Mouse (Mus musculus) liver, postnatal 0 days (tissue): Measurements from ENCODE around the gene Sost. TPM values are rescaled to one million over a fixed set of nuclear protein-coding genes. Genes with fewer than 3 reads are reported as not detected.
"Not testable (repeated sequence)": the region's sequence is repeated elsewhere in the genome, so short reads cannot be mapped to it uniquely, and the experiment has no call there.

Experiments used
- ATAC-seq: fragments of 200-750 bp; cut with Nextera tagmentation; 2 replicates; pipeline ENCODE4 v1.8.0; 2017; ENCODE audit warnings: mild to moderate bottlenecking, moderate library complexity
- DNase-seq: peaks from one replicate; pipeline ENCODE4 v3.0.0-alpha.2; 2016
- H3K27ac ChIP-seq: fragments of 300-500 bp; sonication (generic); 2 replicates; pipeline ENCODE4 v1.5.1; 2014; ENCODE audit warnings: antibody characterized with exemption, moderate library complexity, mild to moderate bottlenecking, low read depth
- H3K27me3 ChIP-seq: fragments of 300-500 bp; sonication (generic); 2 replicates; pipeline ENCODE4 v1.6.1; 2014; ENCODE audit warnings: low read length, control low read depth, mixed read lengths; ENCODE audit not compliant: insufficient read depth
- H3K36me3 ChIP-seq: fragments of 300-500 bp; sonication (generic); replicated peaks from 2 replicates; pipeline ENCODE4 v1.6.1; 2014; ENCODE audit warnings: mild to moderate bottlenecking, control low read depth, low read length, moderate library complexity, mixed read lengths; ENCODE audit not compliant: insufficient read depth
- H3K4me1 ChIP-seq: fragments of 300-500 bp; sonication (generic); 2 replicates; pipeline ENCODE4 v1.6.1; 2014; ENCODE audit warnings: antibody characterized with exemption, mild to moderate bottlenecking, control low read depth; ENCODE audit not compliant: insufficient read depth
- H3K4me2 ChIP-seq: fragments of 300-500 bp; sonication (generic); 2 replicates; pipeline ENCODE4 v1.6.1; 2014; ENCODE audit warnings: low read depth, mild to moderate bottlenecking, low read length, moderate library complexity, mixed read lengths
- H3K4me3 ChIP-seq: fragments of 300-500 bp; sonication (generic); 2 replicates; pipeline ENCODE4 v1.5.1; 2014; ENCODE audit warnings: low read depth, low read length
- H3K9ac ChIP-seq: fragments of 300-500 bp; sonication (generic); replicated peaks from 2 replicates; pipeline ENCODE4 v1.6.1; 2014; ENCODE audit warnings: mild to moderate bottlenecking, moderate library complexity
- H3K9me3 ChIP-seq: fragments of 300-500 bp; sonication (generic); 2 replicates; pipeline ENCODE4 v1.6.1; 2016; ENCODE audit warnings: mild to moderate bottlenecking, control low read depth, low read length, mixed read lengths
- CTCF ChIP-seq: sonication (generic); IDR thresholded peaks from 2 replicates; pipeline ENCODE4 v1.5.1; 2016; ENCODE audit warnings: antibody characterized with exemption, low read depth
- EP300 ChIP-seq: IDR thresholded peaks from 2 replicates; pipeline ENCODE4 v1.6.1; 2016; ENCODE audit warnings: antibody characterized with exemption, low read depth, mild to moderate bottlenecking
- WGBS: fragments of 180-500 bp; shearing (Covaris S2); extraction: QIAGEN DNeasy Blood & Tissue Kit; methylation state at CpG from one replicate; pipeline ENCODE4 v1.1.7; 2014; ENCODE audit not compliant: insufficient replicate concordance; 5-methylcytosine and 5-hydroxymethylcytosine counted together
- polyA plus RNA-seq: library from polyadenylated mRNA; unstranded; fragments of >200 nt; fragmentation: Nextera tagmentation; extraction: Ambion mirVana; gene quantifications from 2 replicates; pipeline ENCODE4 v1.2.1, GENCODE M21; 2015

The Sost gene
- polyA plus RNA-seq, 1 experiment from 2014 or later, result not detected

GRCm38 (mm10) chr11:101985990-101986389 is 19.2 kb upstream of the Sost start:
- ATAC-seq, result peak; percentile 12
- Histone ChIP-seq H3K36me3 (no peaks in the 10 kb centered on the region), H3K4me3 (no peak overlapping the region), H3K27ac (no peak overlapping the region), H3K27me3 (no peaks in the 10 kb centered on the region), H3K9me3 (no peaks in the 10 kb centered on the region), H3K9ac (no peak overlapping the region), H3K4me1 (peaks cover 14% of the 10 kb centered on the region), H3K4me2 (no peak overlapping the region)
- peak; percentile 94 for TF ChIP-seq CTCF
- no peak for TF ChIP-seq EP300
- WGBS, result 7% methylated on average over 10 of the region's 10 CpGs
- DNase-seq, result peak; percentile 87

- not testable (repeated sequence) for H3K27me3 ChIP-seq, H3K4me2 ChIP-seq, ATAC-seq, H3K9me3 ChIP-seq, H3K9ac ChIP-seq, DNase-seq, H3K36me3 ChIP-seq, H3K27ac ChIP-seq, H3K4me3 ChIP-seq
- 55% methylated on average over 6 of the region's 6 CpGs for WGBS
- peaks cover 14% of the 10 kb centered on the region for H3K4me1 ChIP-seq
Observed at GRCm38 (mm10) chr11:101985450-101985849, 18.6 kb upstream of the Sost start.

- WGBS, result 2% methylated on average over 58 of the region's 71 CpGs
- ATAC-seq, result peak; percentile 88
- H3K27me3 ChIP-seq, result no peaks in the 10 kb centered on the region
Observed at GRCm38 (mm10) chr11:101984054-101985025, 17.5 kb upstream of the Sost start, which contains the start of gene Cfap97d1. TSS of gene Cfap97d1 (plus strand) at chr11:101984279.

GRCm38 (mm10) chr11:101983431-101983921 is 16.7 kb upstream of the Sost start:
- Histone ChIP-seq H3K4me1 (peaks cover 14% of the 10 kb centered on the region), H3K9ac (no peak overlapping the region), H3K4me3 (no peak overlapping the region; the same call in 1 of the 2 replicates), H3K27me3 (no peaks in the 10 kb centered on the region), H3K36me3 (peaks cover 6% of the 10 kb centered on the region; the same call in 1 of the 2 replicates), H3K9me3 (no peaks in the 10 kb centered on the region), H3K4me2 (peak overlapping the region; percentile 74), H3K27ac (peak overlapping the region; percentile 30; the same call in 1 of the 2 replicates)
- DNase-seq (no peak), ATAC-seq (no peak)
- TF ChIP-seq EP300 (no peak), CTCF (no peak)
- 49% methylated on average over 10 of the region's 10 CpGs for WGBS

More at GRCm38 (mm10) chr11:101984054-101985025, 17.5 kb upstream of the Sost start, which contains the start of gene Cfap97d1:
- H3K4me2 ChIP-seq, result peak within 1 kb of the TSS; percentile 74
- no peak for TF ChIP-seq CTCF
- peak; percentile 78 for TF ChIP-seq EP300
- H3K9ac ChIP-seq, result peak within 1 kb of the TSS; percentile 64
- H3K9me3 ChIP-seq, result no peaks in the 10 kb centered on the region
- peak within 1 kb of the TSS; percentile 48 for H3K4me3 ChIP-seq
- H3K4me1 ChIP-seq, result peaks cover 14% of the 10 kb centered on the region
- peak; percentile 90 for DNase-seq
- H3K36me3 ChIP-seq, result peaks cover 4% of the 10 kb centered on the region; the same call in 1 of the 2 replicates
- peak within 1 kb of the TSS; percentile 88 for H3K27ac ChIP-seq

DNA sequence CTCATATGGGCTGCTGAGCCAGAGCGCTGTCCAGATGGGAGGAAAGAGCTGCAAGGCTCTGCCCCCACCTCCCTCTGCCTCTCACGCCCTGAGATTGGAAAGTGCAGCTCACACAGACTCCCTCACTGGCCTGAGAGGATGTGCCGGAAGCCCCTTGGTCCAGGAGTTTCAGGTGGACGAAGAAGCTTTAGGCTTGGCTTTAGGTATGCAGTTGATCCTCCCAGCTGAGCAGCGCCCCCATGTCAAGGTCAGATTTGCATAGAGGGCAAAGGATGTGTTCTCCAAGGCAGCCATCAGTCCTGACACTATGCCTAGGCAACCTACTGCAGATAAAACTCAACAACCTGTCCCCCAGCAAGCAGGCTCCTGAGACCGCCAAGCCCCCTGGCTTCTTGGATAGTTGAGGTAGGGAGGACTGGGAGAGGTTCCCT is 16.2 kb upstream of the Sost start:
- H3K36me3 ChIP-seq, result peaks cover 6% of the 10 kb centered on the region; the same call in 1 of the 2 replicates
- WGBS, result 66% methylated on average over 6 of the region's 6 CpGs
- TF ChIP-seq CTCF (no peak), EP300 (no peak)
- H3K4me1 ChIP-seq, result peaks cover 14% of the 10 kb centered on the region
- DNase-seq (no peak), ATAC-seq (no peak)
- no peaks in the 10 kb centered on the region for H3K9me3 ChIP-seq
- peak overlapping the region; percentile 74 for H3K4me2 ChIP-seq
- H3K4me3 ChIP-seq, result no peak overlapping the region
- no peaks in the 10 kb centered on the region for H3K27me3 ChIP-seq
- H3K9ac ChIP-seq, result no peak overlapping the region
- peak overlapping the region; percentile 30 for H3K27ac ChIP-seq

DNA sequence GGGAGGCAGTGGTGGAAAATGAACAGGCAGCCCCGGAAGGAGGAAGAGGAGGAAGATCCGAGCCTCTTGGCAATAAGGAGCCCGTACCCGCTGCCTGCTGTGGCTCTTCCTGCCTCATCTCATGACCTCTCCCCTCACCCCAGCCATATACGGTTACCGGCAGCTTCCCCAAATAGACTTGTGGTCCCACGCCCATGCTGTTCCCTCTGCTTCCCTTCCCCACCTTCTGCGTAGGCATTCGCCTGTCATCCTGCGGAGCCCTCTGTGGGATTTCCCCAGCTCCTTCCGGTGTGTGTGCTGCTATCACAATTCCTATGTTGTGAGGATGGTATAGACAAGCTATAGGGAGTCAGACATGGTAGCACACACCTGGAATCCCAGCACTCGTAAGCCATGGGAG is 15.0 kb upstream of the Sost start:
- peak; percentile 29 for DNase-seq
- Histone ChIP-seq H3K27ac (no peak overlapping the region), H3K27me3 (no peaks in the 10 kb centered on the region), H3K9ac (no peak overlapping the region), H3K4me1 (peaks cover 14% of the 10 kb centered on the region), H3K36me3 (peaks cover 6% of the 10 kb centered on the region; the same call in 1 of the 2 replicates), H3K9me3 (no peaks in the 10 kb centered on the region), H3K4me2 (no peak overlapping the region; the same call in 1 of the 2 replicates), H3K4me3 (no peak overlapping the region)
- ATAC-seq, result no peak
- 37% methylated on average over 12 of the region's 12 CpGs for WGBS
- TF ChIP-seq CTCF, result no peak
- no peak for TF ChIP-seq EP300
